Mouse (Mus musculus) left cerebral cortex, adult 8-10 months (tissue): ENCODE measurements at regions not wholly inside any gene's neighbourhood (a gene's known extent, or its start where the extent isn't known, plus 50 kb on each side); places are given as distances from the start of the nearest gene placed in this dataset.

Experiments used
- DNase-seq, 2 experiments: peaks; one replicate each; pipeline ENCODE4 v3.0.0; 2022; ENCODE audit warnings: low spot score in 2 of 2
- microRNA-seq, 2 experiments: library from miRNA; unstranded; fragments of <30 nt; microRNA quantifications; one replicate each; pipeline ENCODE4 v1.2.0; 2022

DNA sequence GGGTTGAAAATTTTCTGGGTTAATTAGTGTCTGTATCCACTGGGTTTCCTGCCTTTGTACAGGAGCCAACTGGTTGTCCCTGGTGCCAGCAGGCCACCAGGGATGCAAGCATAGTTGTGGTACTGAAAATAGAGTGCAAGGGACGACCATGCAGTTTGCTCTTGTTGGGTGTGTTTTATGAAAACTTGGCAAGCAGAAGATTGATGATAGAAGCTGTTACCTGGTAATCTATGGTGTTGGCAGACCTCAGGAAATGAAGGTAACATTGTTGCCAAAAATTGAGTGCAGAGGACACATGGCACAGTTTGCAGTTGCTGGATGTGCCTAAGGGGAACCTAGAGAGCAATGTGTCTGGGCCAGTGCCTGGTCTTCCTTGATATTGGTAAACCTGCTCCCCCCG lies 818.7 kb downstream of the Tlr4 start:
- DNase-seq = no peak

- DNase-seq = no peak
These were observed 834.7 kb downstream of the Tlr4 start for GRCm38 (mm10) chr4:67662122-67662521.

GRCm38 (mm10) chr4:67673961-67674360 lies 846.6 kb downstream of the Tlr4 start:
- DNase-seq = no peak

DNA sequence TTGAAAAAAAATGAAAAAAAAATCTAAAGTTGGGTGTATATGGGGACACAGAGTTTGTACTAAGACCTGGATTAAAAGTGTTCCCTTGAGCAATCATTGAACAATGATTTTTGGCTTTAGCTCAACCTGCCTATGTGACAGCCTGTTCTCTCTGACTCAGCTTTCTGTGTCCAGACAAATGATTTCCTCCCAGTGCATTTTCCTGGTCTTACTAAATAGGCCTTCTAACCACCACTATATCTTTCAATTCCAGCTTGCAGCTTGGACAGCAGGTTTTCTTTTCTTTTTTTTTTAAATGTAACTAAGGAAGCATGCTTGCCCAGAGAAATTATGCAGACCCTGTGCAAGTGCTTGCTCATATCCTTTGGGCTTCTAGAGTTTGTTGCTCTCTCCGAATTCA lies 850.2 kb downstream of the Tlr4 start:
- DNase-seq = no peak

DNA sequence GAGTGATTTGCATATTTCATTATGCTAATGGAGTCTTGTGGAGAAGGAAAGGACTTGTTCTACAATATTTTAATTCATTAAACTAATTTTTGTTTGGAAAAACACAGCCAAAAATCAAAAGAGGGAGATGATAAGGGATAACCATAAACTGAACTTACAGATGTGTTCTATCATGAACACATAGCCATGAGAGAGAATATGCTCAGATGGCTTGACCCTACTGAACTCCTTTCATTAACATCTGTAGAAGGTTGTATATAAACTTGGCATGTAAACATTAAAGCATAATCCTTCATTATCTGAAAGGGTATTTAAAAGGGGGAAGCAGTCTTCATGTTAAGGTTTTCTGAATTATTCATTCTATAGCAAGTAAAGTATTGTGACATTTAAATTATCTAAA lies 871.1 kb downstream of the Tlr4 start:
- no peak for DNase-seq

Small RNA genes in the stretch of these regions (microRNA-seq; reads per million reads assigned to microRNA genes)
- 0 reads per million in 2 experiments for gene Gm44497
